Mouse (Mus musculus) CH12.LX (cell line): Measurements from ENCODE around the gene Smtnl2. TPM values are rescaled to one million over a fixed set of nuclear protein-coding genes. Genes with fewer than 3 reads are reported as not detected.

Source experiments
- DNase-seq: peaks from one replicate; pipeline ENCODE4 v3.0.0-alpha.2; 2013; ENCODE audit errors: extremely low read depth
- H3K27ac ChIP-seq: 2 replicates; pipeline ENCODE4 v1.5.1; 2012; ENCODE audit warnings: low read depth, mild to moderate bottlenecking, control low read depth, moderate library complexity; ENCODE audit not compliant: insufficient read depth
- H3K27me3 ChIP-seq: replicated peaks from 2 replicates; pipeline ENCODE3; 2012; ENCODE audit warnings: inconsistent platforms
- H3K36me3 ChIP-seq, 2 experiments: replicated peaks in 1 of 2; 2 replicates each; pipeline versions ENCODE3 to v1.6.1; 2012; ENCODE audit warnings: inconsistent platforms in 1 of 2, low read length in 1 of 2, mild to moderate bottlenecking in 1 of 2, mixed read lengths in 1 of 2, moderate library complexity in 1 of 2; ENCODE audit not compliant: control insufficient read depth in 1 of 2, insufficient read depth in 1 of 2
- H3K4me1 ChIP-seq, 2 experiments: 2 replicates each; pipeline ENCODE4 v1.6.1; 2012; ENCODE audit warnings: inconsistent platforms in 1 of 2, moderate library complexity in 1 of 2; ENCODE audit not compliant: insufficient read depth in 2 of 2, control insufficient read depth in 1 of 2
- H3K4me2 ChIP-seq: 2 replicates; pipeline ENCODE4 v1.6.1; 2012; ENCODE audit warnings: low read depth, mild to moderate bottlenecking, control low read depth; ENCODE audit not compliant: poor library complexity, insufficient read depth, severe bottlenecking
- H3K4me3 ChIP-seq, 3 experiments: fragments of 150-350 bp in 1 of 3; sonication (generic) in 1 of 3; replicated peaks in 1 of 3; 2 replicates each; pipeline versions ENCODE3 to v1.5.1; 2011 to 2012; ENCODE audit warnings: low read depth in 2 of 3, low read length in 2 of 3, mild to moderate bottlenecking in 2 of 3, moderate library complexity in 2 of 3, control low read depth in 1 of 3, improper control_type of control experiment in 1 of 3, inconsistent platforms in 1 of 3, mixed read lengths in 1 of 3; ENCODE audit not compliant: poor library complexity in 1 of 3
- H3K79me2 ChIP-seq: replicated peaks from 2 replicates; pipeline ENCODE4 v1.6.1; 2012; ENCODE audit warnings: mild to moderate bottlenecking, moderate library complexity; ENCODE audit not compliant: control insufficient read depth, poor library complexity, insufficient read depth, severe bottlenecking; ENCODE audit errors: extremely low read depth
- H3K9ac ChIP-seq: 2 replicates; pipeline ENCODE4 v1.6.1; 2012; ENCODE audit warnings: low read depth, mild to moderate bottlenecking, control low read depth, moderate library complexity; ENCODE audit not compliant: insufficient read depth
- H3K9me3 ChIP-seq: replicated peaks from 2 replicates; pipeline ENCODE3; 2012; ENCODE audit warnings: low read length, inconsistent platforms, mixed read lengths
- CHD1 ChIP-seq: IDR thresholded peaks from 2 replicates; pipeline ENCODE4 v1.6.1; 2012; ENCODE audit warnings: low read depth, low read length, improper control_type of control experiment, inconsistent platforms
- CTCF ChIP-seq, 2 experiments: IDR thresholded peaks in 1 of 2; conservative IDR thresholded peaks in 1 of 2; 2 replicates each; pipeline ENCODE4 v1.5.1; 2011 to 2012; ENCODE audit warnings: low read depth in 2 of 2, low read length in 2 of 2, improper control_type of control experiment in 1 of 2, inconsistent platforms in 1 of 2, mild to moderate bottlenecking in 1 of 2, moderate library complexity in 1 of 2
- ELF1 ChIP-seq: IDR thresholded peaks from 2 replicates; pipeline ENCODE4 v1.6.1; 2014; ENCODE audit warnings: low read depth, mild to moderate bottlenecking, inconsistent platforms, low read length, improper control_type of control experiment
- ETS1 ChIP-seq: conservative IDR thresholded peaks from 2 replicates; pipeline ENCODE4 v1.6.1; 2012; ENCODE audit warnings: low read depth, mild to moderate bottlenecking, inconsistent platforms, low read length, improper control_type of control experiment, moderate library complexity
- GABPA ChIP-seq: IDR thresholded peaks from 2 replicates; pipeline ENCODE4 v1.6.1; 2012; ENCODE audit warnings: low read depth, low read length, improper control_type of control experiment, inconsistent platforms; ENCODE audit not compliant: insufficient replicate concordance
- HCFC1 ChIP-seq: IDR thresholded peaks from 2 replicates; pipeline ENCODE4 v1.6.1; 2012; ENCODE audit warnings: low read depth, mild to moderate bottlenecking, inconsistent platforms, low read length, improper control_type of control experiment
- IRF4 ChIP-seq: IDR thresholded peaks from 2 replicates; pipeline ENCODE4 v1.6.1; 2014; ENCODE audit warnings: low read depth, mild to moderate bottlenecking, inconsistent platforms, low read length, improper control_type of control experiment
- JUND ChIP-seq: conservative IDR thresholded peaks from 2 replicates; pipeline ENCODE4 v1.6.1; 2011; ENCODE audit warnings: low read depth, low read length, improper control_type of control experiment
- MAZ ChIP-seq: IDR thresholded peaks from 2 replicates; pipeline ENCODE4 v1.6.1; 2012; ENCODE audit warnings: low read depth, mild to moderate bottlenecking, inconsistent platforms, low read length, improper control_type of control experiment, moderate library complexity
- MEF2A ChIP-seq: IDR thresholded peaks from 2 replicates; pipeline ENCODE4 v1.6.1; 2014; ENCODE audit warnings: low read depth, mild to moderate bottlenecking, inconsistent platforms, low read length, improper control_type of control experiment, borderline replicate concordance
- MXI1 ChIP-seq: IDR thresholded peaks from 2 replicates; pipeline ENCODE4 v1.6.1; 2011; ENCODE audit warnings: mild to moderate bottlenecking, low read depth, low read length, improper control_type of control experiment
- MYC ChIP-seq: IDR thresholded peaks from 2 replicates; pipeline ENCODE4 v1.6.1; 2011; ENCODE audit warnings: low read depth, mild to moderate bottlenecking, improper control_type of control experiment, low read length
- NELFE ChIP-seq: IDR thresholded peaks from 2 replicates; pipeline ENCODE4 v1.6.1; 2011; ENCODE audit warnings: low read depth, low read length, improper control_type of control experiment
- POLR2AphosphoS2 ChIP-seq: IDR thresholded peaks from 2 replicates; pipeline ENCODE4 v1.6.1; 2011; ENCODE audit warnings: low read depth, low read length, improper control_type of control experiment
- SIN3A ChIP-seq: IDR thresholded peaks from 2 replicates; pipeline ENCODE4 v1.6.1; 2012; ENCODE audit warnings: low read length, improper control_type of control experiment, inconsistent platforms
- SMC3 ChIP-seq: IDR thresholded peaks from 2 replicates; pipeline ENCODE4 v1.6.1; 2011; ENCODE audit warnings: low read depth, low read length, improper control_type of control experiment
- TCF12 ChIP-seq: IDR thresholded peaks from 2 replicates; pipeline ENCODE4 v1.6.1; 2014; ENCODE audit warnings: low read depth, mild to moderate bottlenecking, inconsistent platforms, low read length, improper control_type of control experiment
- UBTF ChIP-seq: IDR thresholded peaks from 2 replicates; pipeline ENCODE4 v1.6.1; 2012; ENCODE audit warnings: low read depth, mild to moderate bottlenecking, inconsistent platforms, low read length, improper control_type of control experiment, moderate library complexity
- USF2 ChIP-seq: conservative IDR thresholded peaks from 2 replicates; pipeline ENCODE4 v1.6.1; 2011; ENCODE audit warnings: low read depth, low read length, improper control_type of control experiment
- ZC3H11A ChIP-seq: IDR thresholded peaks from 2 replicates; pipeline ENCODE4 v1.6.1; 2012; ENCODE audit warnings: low read depth, mild to moderate bottlenecking, inconsistent platforms, low read length, improper control_type of control experiment
- ZKSCAN1 ChIP-seq: IDR thresholded peaks from 2 replicates; pipeline ENCODE4 v1.6.1; 2012; ENCODE audit warnings: low read depth, inconsistent platforms, low read length, improper control_type of control experiment, borderline replicate concordance
- ZMIZ1 ChIP-seq: IDR thresholded peaks from 2 replicates; pipeline ENCODE4 v1.6.1; 2012; ENCODE audit warnings: low read depth, mild to moderate bottlenecking, inconsistent platforms, low read length, improper control_type of control experiment
- dilution Hi-C: fragments of 300-500 bp; cut with MboI; formaldehyde crosslinking; loops from 2 replicates; pipeline ENCODE4 v1.14.3; 2020; ENCODE audit warnings: low sequenced_read_pairs; ENCODE audit not compliant: extremely low pct_unique_long_range_greater_than_20kb, extremely low pct_ligation_motif_present
- in situ Hi-C: fragments of 300-500 bp; cut with MboI; formaldehyde crosslinking; loops from 3 replicates; pipeline ENCODE4 v1.14.3; 2019; ENCODE audit warnings: low sequenced_read_pairs, low pct_ligation_motif_present, low pct_unique_long_range_greater_than_20kb, mixed read lengths
- polyA plus RNA-seq: library from polyadenylated mRNA; unstranded; fragments of >175 nt; gene quantifications from 2 replicates; pipeline ENCODE4 v1.2.1, GENCODE M21; 2012; ENCODE audit warnings: low read depth; ENCODE audit not compliant: insufficient read length
- total RNA-seq, 2 experiments: library from RNA; depleted of rRNA; stranded (reverse); fragments of 300-350 nt in 1 of 2; fragments of >200 nt in 1 of 2; gene quantifications; 2 replicates each; pipeline ENCODE4 v1.2.3; 2012 to 2014

Gene Smtnl2
- total and polyA plus RNA-seq, 3 experiments: 0.47 TPM; not detected in 1

DNA sequence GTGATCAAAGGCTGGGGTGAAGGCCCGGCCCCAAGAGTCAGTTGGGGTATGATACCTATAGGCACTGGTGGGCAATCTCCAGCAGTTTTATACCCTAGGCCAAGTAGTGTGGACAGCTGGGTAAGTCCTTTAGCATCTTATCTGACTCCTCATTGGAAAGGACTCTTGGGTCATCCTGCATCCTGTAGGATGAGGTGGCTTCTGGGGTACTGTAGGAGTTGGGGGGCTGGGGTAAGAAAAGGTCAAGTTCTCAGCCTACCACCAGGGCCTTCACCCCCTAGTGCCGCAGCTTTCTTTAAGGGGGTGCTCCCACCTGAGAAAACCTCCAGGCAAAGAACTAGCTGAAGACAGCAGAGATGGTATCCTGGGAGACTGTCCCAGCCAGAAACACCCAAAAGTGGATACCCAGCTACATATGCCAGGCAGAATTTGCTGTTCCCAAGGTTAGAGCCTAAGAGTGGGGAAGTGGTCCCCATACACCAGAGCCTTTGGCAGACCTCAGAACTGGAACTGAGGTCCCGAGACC, 40.7 kb upstream of the Smtnl2 start:
- no peak for DNase-seq
- Histone ChIP-seq H3K9ac (no peak overlapping the region), H3K27me3 (no peaks in the 10 kb centered on the region), H3K36me3 (peaks cover 54 to 65% of the 10 kb centered on the region in 2 experiments), H3K4me3 (no peak overlapping the region), H3K27ac (no peak overlapping the region), H3K79me2 (no peaks in the 10 kb centered on the region), H3K4me1 (peaks cover 25 to 73% of the 10 kb centered on the region in 2 experiments), H3K9me3 (no peaks in the 10 kb centered on the region), H3K4me2 (no peak overlapping the region)
- in situ Hi-C loops: no loop called here
- TF ChIP-seq ELF1 (no peak), POLR2AphosphoS2 (peak; percentile 97)
- dilution Hi-C loops: no loop called here

DNA sequence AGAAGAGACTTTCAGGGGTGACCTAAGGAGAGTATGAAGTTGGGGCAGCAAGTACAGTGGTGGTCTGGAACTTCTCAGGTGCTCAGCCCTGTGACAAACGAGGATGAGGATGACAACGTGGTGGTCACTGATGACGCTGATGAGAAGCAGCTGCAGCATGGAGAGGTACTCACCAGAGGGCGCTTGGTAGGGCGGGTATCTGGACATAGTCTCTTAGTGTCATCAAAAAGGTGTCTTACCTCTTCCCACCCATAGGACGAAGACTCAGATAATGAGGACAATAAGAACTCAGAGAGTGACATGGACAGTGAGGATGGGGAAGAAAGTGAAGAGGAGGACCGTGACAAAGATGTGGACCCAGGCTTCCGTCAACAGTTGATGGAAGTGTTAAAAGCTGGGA, 36.0 kb upstream of the Smtnl2 start:
- Histone ChIP-seq H3K4me3 (no peak overlapping the region), H3K79me2 (peaks cover 27% of the 10 kb centered on the region), H3K27me3 (no peaks in the 10 kb centered on the region), H3K4me1 (peaks cover 46 to 99% of the 10 kb centered on the region in 2 experiments), H3K9me3 (no peaks in the 10 kb centered on the region), H3K9ac (no peak overlapping the region), H3K27ac (peak overlapping the region; percentile 78; the same call in 1 of the 2 replicates), H3K4me2 (no peak overlapping the region), H3K36me3 (peaks cover 96 to 100% of the 10 kb centered on the region in 2 experiments)
- in situ Hi-C loops (loop anchor here (25.0 kb wide), 1 partner anchor 565 kb away; the partner anchor contains the start of gene Camkk1), dilution Hi-C loops (no loop called here)
- TF ChIP-seq CTCF (conservative IDR thresholded peaks at IDR 0.05 in 1 of 2, IDR thresholded peaks at IDR 0.05 in 1 of 2; ENCODE audit: low read depth in 2 of 2, low read length in 2 of 2): peak in 1 of 2 experiments; percentile 50; a peak in 2 of 4 replicates
- peak; percentile 10; the same call in 1 of the 2 replicates for TF ChIP-seq SMC3
- TF ChIP-seq MXI1: no peak
- no peak for DNase-seq

DNA sequence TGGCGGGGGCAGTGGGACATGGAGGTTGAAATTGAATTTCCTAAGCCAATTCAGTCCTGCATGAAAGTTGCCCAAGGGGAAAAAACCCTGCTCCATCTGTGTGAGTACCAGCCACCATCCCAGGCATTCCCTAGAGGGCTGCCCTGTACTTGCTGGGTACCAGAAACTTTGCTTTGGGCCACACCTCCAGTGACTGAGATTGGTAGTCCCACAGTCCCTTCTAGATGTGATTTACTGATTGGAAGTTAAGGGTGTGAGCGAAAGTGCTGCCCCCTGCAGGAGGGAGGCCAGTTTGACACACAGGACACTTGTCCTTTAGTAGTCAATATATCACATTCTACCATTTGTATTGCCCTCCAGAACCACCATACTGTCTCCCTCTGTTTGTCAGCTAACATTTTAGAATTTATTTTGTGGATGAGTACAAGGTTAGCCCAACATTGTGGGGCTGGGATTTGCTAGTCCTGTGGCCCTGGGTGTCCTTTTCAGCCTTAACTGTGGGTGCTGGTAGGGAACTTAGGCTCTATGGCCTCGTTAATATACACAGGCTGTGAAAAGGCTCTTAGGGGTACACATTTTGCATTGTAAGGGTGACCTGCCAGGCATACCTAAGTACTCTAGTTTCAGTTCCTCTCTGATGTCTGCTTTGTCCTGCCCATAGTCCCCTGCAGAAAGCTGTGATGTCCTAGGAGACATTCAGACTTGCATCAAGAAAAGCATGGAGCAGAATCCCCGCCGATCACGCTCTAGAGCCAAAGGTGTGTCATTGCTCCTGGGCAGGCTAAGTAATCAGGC, 35.0 kb upstream of the Smtnl2 start:
- H3K9ac ChIP-seq: no peak overlapping the region
- peaks cover 46 to 93% of the 10 kb centered on the region in 2 experiments for H3K4me1 ChIP-seq
- H3K27me3 ChIP-seq: no peaks in the 10 kb centered on the region
- H3K79me2 ChIP-seq: peaks cover 37% of the 10 kb centered on the region
- in situ Hi-C loops (loop anchor here (25.0 kb wide), 1 partner anchor 566 kb away; the partner anchor contains the start of gene Camkk1), dilution Hi-C loops (no loop called here)
- H3K4me3 ChIP-seq: no peak overlapping the region
- peaks cover 91 to 95% of the 10 kb centered on the region in 2 experiments for H3K36me3 ChIP-seq
- H3K4me2 ChIP-seq: peak overlapping the region; percentile 19
- peak overlapping the region; percentile 78 for H3K27ac ChIP-seq
- H3K9me3 ChIP-seq: no peaks in the 10 kb centered on the region
- DNase-seq: peak; percentile 96
- TF ChIP-seq SIN3A (peak; percentile 81), MAZ (peak; percentile 33; the same call in 1 of the 2 replicates), MXI1 (no peak), NELFE (no peak), HCFC1 (peak; percentile 65), ZMIZ1 (no peak), MEF2A (peak; percentile 62; the same call in 1 of the 2 replicates), ZKSCAN1 (no peak), UBTF (no peak), IRF4 (peak; percentile 99), JUND (peak; percentile 58), ETS1 (peak; percentile 55), POLR2AphosphoS2 (0 out of 2 replicates have a peak, but pooled peaks have one; percentile 43), ZC3H11A (no peak), CHD1 (no peak), MYC (peak; percentile 50; the same call in 1 of the 2 replicates), TCF12 (peak; percentile 42; the same call in 1 of the 2 replicates), ELF1 (no peak), USF2 (no peak), GABPA (no peak)
